In genomic region chr17:9904525-9904991, GRCm38 (mm10) we compare ENCODE assay signal across 11 mouse cellular contexts.
A peak's percentile ranks its signal among the peaks of the same experiment; 100 is the strongest.
DNase-seq lines count a peak whose midpoint lies in the region; ATAC-seq and TF ChIP-seq lines count a peak whose summit lies in the region.
"Had no signal": no experiment of that assay in that cellular context is flagged by ENCODE, and none has a peak within 500 bp of the region (broad histone marks: within the 10 kb centered on the region; RNA-seq: fewer than 3 reads in every experiment).

No protein-coding gene starts in this region.

- no peak for TF ChIP-seq POLR2A in limb, embryonic 14.5 days (IDR thresholded peaks at IDR 0.05; ENCODE audit: borderline replicate concordance, extremely low read depth, insufficient read depth, insufficient read length)

- H3K4me2 ChIP-seq in limb, embryonic 14.5 days (replicated peaks; ENCODE audit: low read depth, low read length, severe bottlenecking) = no peak overlapping the region
- H3K4me2 ChIP-seq: embryonic facial prominence, embryonic 15.5 days had no signal

- H3K27me3 ChIP-seq in limb, embryonic 14.5 days (ENCODE audit: control insufficient read depth, insufficient read depth, low read length) = no peaks in the 10 kb centered on the region
- H3K27me3 ChIP-seq in limb, embryonic 10.5 days (ENCODE audit: low read depth, poor library complexity, severe bottlenecking) = no peaks in the 10 kb centered on the region

- H3K4me1 ChIP-seq in limb, embryonic 14.5 days (ENCODE audit: control insufficient read depth, insufficient read depth, low read length) = peaks cover 28% of the 10 kb centered on the region
- H3K4me1 ChIP-seq in limb, embryonic 10.5 days = peaks cover 24% of the 10 kb centered on the region

- peak; percentile 7 for DNase-seq in cerebellum, adult 9-10 months
- DNase-seq in cerebellum, adult 11-12 months = no peak
- peak; percentile 72 for DNase-seq in limb, embryonic 14.5 days (ENCODE audit: low spot score)
- DNase-seq in limb, embryonic 10.5 days (ENCODE audit: low spot score) = no peak
- DNase-seq in lung, postnatal 10 days = peak; percentile 63
- peak; percentile 59 to 60 for DNase-seq in right cerebral cortex, postnatal 10 days (ENCODE audit: low spot score in 2 of 2)
- DNase-seq in ovary, adult 18-20 months (ENCODE audit: low spot score) = no peak
- no peak for DNase-seq in gastrocnemius, adult 18-20 months (ENCODE audit: low spot score)
- DNase-seq: liver, postnatal 0 days; thymus, adult 2 months had no signal

- H3K9me3 ChIP-seq in limb, embryonic 14.5 days (ENCODE audit: control insufficient read depth, low read length) = no peaks in the 10 kb centered on the region
- H3K9me3 ChIP-seq in limb, embryonic 10.5 days (replicated peaks) = no peaks in the 10 kb centered on the region
- H3K9me3 ChIP-seq: embryonic facial prominence, embryonic 15.5 days had no signal

- no peaks in the 10 kb centered on the region for H3K36me3 ChIP-seq in limb, embryonic 14.5 days (ENCODE audit: control insufficient read depth, insufficient read depth, low read length)
- no peaks in the 10 kb centered on the region for H3K36me3 ChIP-seq in limb, embryonic 10.5 days
- H3K36me3 ChIP-seq: embryonic facial prominence, embryonic 15.5 days had no signal

- 27% methylated on average over 6 of the region's 6 CpGs for WGBS in limb, embryonic 14.5 days
- 32% methylated on average over 6 of the region's 6 CpGs for WGBS in limb, embryonic 10.5 days

- H3K27ac ChIP-seq in limb, embryonic 14.5 days (replicated peaks; ENCODE audit: low read depth, low read length) = no peak overlapping the region
- no peak overlapping the region for H3K27ac ChIP-seq in limb, embryonic 10.5 days
- H3K27ac ChIP-seq: embryonic facial prominence, embryonic 15.5 days had no signal

- H3K4me3 ChIP-seq in limb, embryonic 14.5 days (replicated peaks; ENCODE audit: low read length) = no peak overlapping the region
- H3K4me3 ChIP-seq in limb, embryonic 10.5 days = no peak overlapping the region
- H3K4me3 ChIP-seq: embryonic facial prominence, embryonic 15.5 days had no signal

- no peak overlapping the region for H3K9ac ChIP-seq in limb, embryonic 14.5 days (ENCODE audit: low read depth, low read length, severe bottlenecking)
- H3K9ac ChIP-seq: embryonic facial prominence, embryonic 15.5 days; liver, postnatal 0 days had no signal

- peak; percentile 41; the same call in 1 of the 2 replicates for ATAC-seq in limb, embryonic 14.5 days (ENCODE audit: low FRiP score, low read depth)
- ATAC-seq: liver, postnatal 0 days had no signal

Comparison
In these comparisons a context has a peak if more than half of its experiments do, and no peak if none do; other contexts are left out.
1. DNase-seq: peak in cerebellum, adult 9-10 months (single experiment), limb, embryonic 14.5 days (single experiment), lung, postnatal 10 days (single experiment) and right cerebral cortex, postnatal 10 days (2 of 2); none in cerebellum, adult 11-12 months (single experiment), limb, embryonic 10.5 days (single experiment), ovary, adult 18-20 months (single experiment) and gastrocnemius, adult 18-20 months (single experiment).